Mouse (Mus musculus) G1E (cell line): ENCODE results near the gene Ago3. TPM values are rescaled to one million over a fixed set of nuclear protein-coding genes. Genes with fewer than 3 reads are reported as not detected.
A peak's percentile ranks its signal among the peaks of the same experiment; 100 is the strongest.

Experiments
- ATAC-seq: 2 replicates; pipeline ENCODE4 v1.8.0; 2016; ENCODE audit warnings: mild to moderate bottlenecking; ENCODE audit not compliant: insufficient number of reproducible peaks, poor library complexity, low FRiP score, severe bottlenecking; ENCODE audit errors: extremely low read depth
- DNase-seq: peaks from one replicate; pipeline ENCODE4 v3.0.0; 2012; ENCODE audit warnings: low spot score
- H3K27me3 ChIP-seq: 2 replicates; pipeline ENCODE4 v1.6.1; 2012; ENCODE audit warnings: mild to moderate bottlenecking, low read length, inconsistent platforms; ENCODE audit not compliant: insufficient read depth
- H3K36me3 ChIP-seq: replicated peaks from 2 replicates; pipeline ENCODE3; 2012; ENCODE audit warnings: mild to moderate bottlenecking, inconsistent platforms
- H3K4me1 ChIP-seq: 2 replicates; pipeline ENCODE4 v1.6.1; 2012; ENCODE audit warnings: low read depth, low read length, inconsistent platforms, mixed read lengths; ENCODE audit not compliant: insufficient read depth
- H3K4me3 ChIP-seq: 2 replicates; pipeline ENCODE4 v1.5.1; 2012; ENCODE audit warnings: low read depth, mild to moderate bottlenecking, inconsistent platforms, low read length, moderate library complexity, mixed read lengths
- H3K9me3 ChIP-seq: replicated peaks from 2 replicates; pipeline ENCODE4 v1.6.1; 2012; ENCODE audit warnings: inconsistent platforms
- CTCF ChIP-seq: IDR thresholded peaks from 2 replicates; pipeline ENCODE4 v1.5.1; 2012; ENCODE audit warnings: low read depth, low read length, inconsistent platforms, mixed read lengths
- GATA1 ChIP-seq: IDR thresholded peaks from 2 replicates; pipeline ENCODE4 v1.6.1; 2012; ENCODE audit warnings: borderline replicate concordance, low read length, inconsistent platforms, mixed read lengths
- GATA2 ChIP-seq: IDR thresholded peaks from 2 replicates; pipeline ENCODE4 v1.6.1; 2012; ENCODE audit warnings: low read depth, low read length, inconsistent platforms, borderline replicate concordance
- POLR2AphosphoS5 ChIP-seq: IDR thresholded peaks from 2 replicates; pipeline ENCODE4 v1.6.1; 2012; ENCODE audit warnings: low read depth, low read length, inconsistent platforms; ENCODE audit not compliant: insufficient replicate concordance
- TAL1 ChIP-seq: conservative IDR thresholded peaks from 2 replicates; pipeline ENCODE4 v1.6.1; 2012; ENCODE audit warnings: low read depth, low read length, inconsistent platforms, mixed read lengths
- polyA plus RNA-seq: library from polyadenylated mRNA; stranded (reverse); fragments of >175 nt; gene quantifications from 2 replicates; pipeline ENCODE4 v1.2.3, GENCODE M21; 2012
- total RNA-seq, 2 experiments: library from RNA; stranded (forward) in 1 of 2; stranded (reverse) in 1 of 2; fragments of 200-1000 nt in 1 of 2; fragments of >200 nt in 1 of 2; fragmentation: Nextera tagmentation in 1 of 2; gene quantifications; 2 replicates each; pipeline ENCODE4 v1.2.3; 2014 to 2017

Gene Ago3
- 18.0 and 24.7 TPM in 2 replicates for total RNA-seq (2014; fragmentation: Nextera tagmentation)
- total RNA-seq (2017): 6.3 and 8.9 TPM in 2 replicates
- polyA plus RNA-seq: 3.1 and 6.6 TPM in 2 replicates

GRCm38 (mm10) chr4:126429347-126430079 lies at the start of gene Ago3:
Gene Ago3, minus strand, starts transcription at chr4:126429556.
- peak; percentile 90 for ATAC-seq
- TF ChIP-seq POLR2AphosphoS5 (no peak), CTCF (no peak), TAL1 (no peak), GATA2 (no peak), GATA1 (no peak)

GRCm38 (mm10) chr4:126473031-126473430 lies 43.7 kb upstream of the Ago3 start:
- no peak for TF ChIP-seq POLR2AphosphoS5
- TF ChIP-seq TAL1: no peak
- no peak for TF ChIP-seq GATA1
- no peak for TF ChIP-seq GATA2
- no peak for TF ChIP-seq CTCF
- Histone ChIP-seq H3K27me3 (peaks cover 2% of the 10 kb centered on the region; the same call in 1 of the 2 replicates), H3K4me1 (peaks cover 8% of the 10 kb centered on the region), H3K36me3 (no peaks in the 10 kb centered on the region), H3K4me3 (no peak overlapping the region), H3K9me3 (no peaks in the 10 kb centered on the region)
- peak; percentile 14 for DNase-seq
- no peak for ATAC-seq

More at GRCm38 (mm10) chr4:126429347-126430079, at the start of gene Ago3:
- peak; percentile 95 for DNase-seq
- H3K36me3 ChIP-seq: peaks cover 18% of the 10 kb centered on the region
- peaks cover 22% of the 10 kb centered on the region for H3K4me1 ChIP-seq
- H3K9me3 ChIP-seq: no peaks in the 10 kb centered on the region
- peak within 1 kb of the TSS; percentile 100 for H3K4me3 ChIP-seq
- H3K27me3 ChIP-seq: no peaks in the 10 kb centered on the region

GRCm38 (mm10) chr4:126469334-126469733 lies 40.0 kb upstream of the Ago3 start:
- TF ChIP-seq GATA2 (no peak), TAL1 (no peak), CTCF (no peak), GATA1 (no peak), POLR2AphosphoS5 (no peak)
- ATAC-seq (no peak), DNase-seq (no peak)
- peaks cover 43% of the 10 kb centered on the region for H3K4me1 ChIP-seq
- peaks cover 2% of the 10 kb centered on the region; the same call in 1 of the 2 replicates for H3K27me3 ChIP-seq
- no peak overlapping the region for H3K4me3 ChIP-seq
- H3K36me3 ChIP-seq: peaks cover 9% of the 10 kb centered on the region
- no peaks in the 10 kb centered on the region for H3K9me3 ChIP-seq

GRCm38 (mm10) chr4:126468925-126469324 lies 39.6 kb upstream of the Ago3 start:
- ATAC-seq: peak; percentile 12; the same call in 1 of the 2 replicates
- H3K27me3 ChIP-seq: peaks cover 2% of the 10 kb centered on the region; the same call in 1 of the 2 replicates
- peaks cover 46% of the 10 kb centered on the region for H3K4me1 ChIP-seq
- TF ChIP-seq GATA2 (no peak), CTCF (no peak), TAL1 (no peak), POLR2AphosphoS5 (no peak), GATA1 (no peak)
- H3K4me3 ChIP-seq: peak overlapping the region; percentile 85
- no peaks in the 10 kb centered on the region for H3K9me3 ChIP-seq
- no peak for DNase-seq
- peaks cover 9% of the 10 kb centered on the region for H3K36me3 ChIP-seq

GRCm38 (mm10) chr4:126468285-126468901 lies 39.0 kb upstream of the Ago3 start, which contains the start of gene Ago1:
Gene Ago1, minus strand, starts transcription at chr4:126468583.
- ATAC-seq (peak; percentile 59), DNase-seq (peak; percentile 99)
- TF ChIP-seq POLR2AphosphoS5: no peak
- no peak for TF ChIP-seq GATA1
- peak; percentile 89 for TF ChIP-seq CTCF
- no peak for TF ChIP-seq GATA2
- TF ChIP-seq TAL1: no peak
- Histone ChIP-seq H3K9me3 (no peaks in the 10 kb centered on the region), H3K4me1 (peaks cover 46% of the 10 kb centered on the region), H3K27me3 (peaks cover 2% of the 10 kb centered on the region; the same call in 1 of the 2 replicates), H3K4me3 (peak within 1 kb of the TSS; percentile 85), H3K36me3 (peaks cover 13% of the 10 kb centered on the region)

- Histone ChIP-seq H3K27me3 (0 out of 2 replicates have a peak, but pooled peaks cover 2% of the 10 kb centered on the region), H3K4me3 (peak overlapping the region; percentile 85), H3K4me1 (peaks cover 46% of the 10 kb centered on the region), H3K36me3 (peaks cover 15% of the 10 kb centered on the region), H3K9me3 (no peaks in the 10 kb centered on the region)
- no peak for TF ChIP-seq TAL1
- no peak for TF ChIP-seq GATA2
- no peak for TF ChIP-seq CTCF
- no peak for TF ChIP-seq POLR2AphosphoS5
- TF ChIP-seq GATA1: no peak
- ATAC-seq: peak; percentile 46
- peak; percentile 73 for DNase-seq
Measured at GRCm38 (mm10) chr4:126467721-126468284, 38.4 kb upstream of the Ago3 start.
